Mouse (Mus musculus) CD4-positive naive resting alpha-beta T cell, adult 57 days (primary cell): Measurements from ENCODE around the gene Ubqln2. TPM values are rescaled to one million over a fixed set of nuclear protein-coding genes. Genes with fewer than 3 reads are reported as not detected.

ENCODE experiments used
- total RNA-seq: library from RNA; stranded (reverse); gene quantifications from one replicate; pipeline ENCODE4 v1.2.4, GENCODE M21; 2023

The Ubqln2 gene
- 52.4 TPM for total RNA-seq

DNA sequence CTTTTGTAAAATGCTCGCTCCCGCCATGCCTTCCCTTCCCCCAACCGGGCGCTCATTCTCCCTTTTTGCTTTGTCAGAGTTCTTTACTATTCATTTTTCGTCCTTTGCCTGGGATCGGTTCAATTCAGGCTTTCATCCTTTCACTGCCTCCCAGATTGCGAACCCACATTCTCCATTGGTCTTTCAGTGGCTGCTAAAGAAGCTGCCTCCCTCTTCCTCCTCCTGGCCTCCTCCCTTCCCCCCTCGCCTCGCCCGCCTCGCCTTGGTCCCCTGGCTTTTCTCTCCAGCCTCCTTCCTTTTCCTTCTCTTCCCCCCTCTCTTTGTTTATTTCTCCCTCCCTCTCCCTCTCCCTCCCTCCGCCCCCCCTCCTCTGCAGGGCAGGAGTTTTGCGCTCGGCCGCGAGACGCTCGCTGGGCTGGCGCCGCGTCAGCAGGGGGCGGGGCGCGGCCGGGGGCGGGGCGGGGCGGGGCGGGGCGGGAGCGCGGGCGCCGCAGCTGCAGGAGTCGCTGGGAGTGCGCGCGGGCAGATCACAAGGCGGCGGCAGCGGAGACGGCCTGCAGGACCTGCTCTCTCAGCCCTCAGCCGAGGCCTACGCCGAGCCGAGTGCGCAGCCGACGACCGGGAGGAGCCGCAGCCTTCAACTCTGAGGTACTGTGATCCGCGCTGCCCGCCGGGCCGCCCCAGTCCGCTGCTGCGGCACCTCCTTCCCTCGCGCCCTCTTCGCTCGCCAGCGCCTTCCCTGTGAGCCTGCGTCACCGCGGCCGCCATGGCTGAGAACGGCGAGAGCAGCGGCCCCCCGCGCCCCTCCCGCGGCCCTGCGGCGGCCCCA is at the start of gene Ubqln2:
Gene Ubqln2, plus strand, starts transcription at position 540 of the 829 bp plus-strand sequence.

Other genes starting within 250 kb of the Ubqln2 start
- not detected for gene Cypt3, start 60.4 kb downstream of the Ubqln2 start, total RNA-seq
- 7.2 TPM for gene Kctd12b, start 198.2 kb downstream of the Ubqln2 start, total RNA-seq
- 16.5 TPM for gene Nbdy, start 225.4 kb downstream of the Ubqln2 start, total RNA-seq